Mouse (Mus musculus) ES-E14 (cell line): ENCODE measurements around the gene Ncbp2. TPM values are rescaled to one million over a fixed set of nuclear protein-coding genes. Genes with fewer than 3 reads are reported as not detected.

Source experiments
- DNase-seq: peaks from one replicate; pipeline ENCODE4 v3.0.0-alpha.2; 2013; ENCODE audit warnings: low read depth, low spot score
- H3K27ac ChIP-seq: 2 replicates; pipeline ENCODE4 v1.5.1; 2012; ENCODE audit warnings: low read depth, mild to moderate bottlenecking, low read length, moderate library complexity, mixed read lengths; ENCODE audit not compliant: poor library complexity, insufficient read depth, severe bottlenecking
- H3K36me3 ChIP-seq: 2 replicates; pipeline ENCODE4 v1.6.1; 2012; ENCODE audit warnings: mild to moderate bottlenecking, low read length, moderate library complexity, mixed read lengths; ENCODE audit not compliant: control insufficient read depth, poor library complexity, insufficient read depth, severe bottlenecking
- H3K4me1 ChIP-seq, 2 experiments: fragments of 150-350 bp in 1 of 2; sonication (generic) in 1 of 2; 2 replicates each; pipeline ENCODE4 v1.6.1; 2012; ENCODE audit warnings: low read length in 2 of 2, mild to moderate bottlenecking in 1 of 2, mixed read lengths in 1 of 2; ENCODE audit not compliant: control insufficient read depth in 2 of 2, insufficient read depth in 2 of 2, poor library complexity in 1 of 2
- H3K4me3 ChIP-seq, 2 experiments: fragments of 150-350 bp in 1 of 2; sonication (generic) in 1 of 2; 2 replicates each; pipeline ENCODE4 v1.5.1; 2012; ENCODE audit warnings: low read length in 2 of 2, low read depth in 1 of 2, mild to moderate bottlenecking in 1 of 2, mixed read lengths in 1 of 2; ENCODE audit not compliant: insufficient read depth in 1 of 2, poor library complexity in 1 of 2, severe bottlenecking in 1 of 2
- H3K9ac ChIP-seq: 2 replicates; pipeline ENCODE4 v1.6.1; 2012; ENCODE audit warnings: low read depth, mild to moderate bottlenecking, low read length, mixed read lengths; ENCODE audit not compliant: poor library complexity, insufficient read depth, severe bottlenecking
- H3K9me3 ChIP-seq: fragments of 150-350 bp; sonication (generic); 2 replicates; pipeline ENCODE4 v1.6.1; 2012; ENCODE audit warnings: low read depth, mild to moderate bottlenecking, low read length; ENCODE audit not compliant: control insufficient read depth, insufficient read depth
- CHD2 ChIP-seq: IDR thresholded peaks from 2 replicates; pipeline ENCODE4 v1.6.1; 2014; ENCODE audit warnings: mild to moderate bottlenecking, low read depth, low read length, inconsistent platforms
- HCFC1 ChIP-seq: IDR thresholded peaks from 2 replicates; pipeline ENCODE4 v1.6.1; 2012; ENCODE audit warnings: low read length, inconsistent platforms, borderline replicate concordance; ENCODE audit not compliant: insufficient read depth
- MAFK ChIP-seq: IDR thresholded peaks from 2 replicates; pipeline ENCODE4 v1.6.1; 2014; ENCODE audit warnings: mild to moderate bottlenecking, low read depth, low read length, inconsistent platforms; ENCODE audit not compliant: insufficient read depth
- ZC3H11A ChIP-seq: IDR thresholded peaks from 2 replicates; pipeline ENCODE4 v1.6.1; 2012; ENCODE audit warnings: low read depth, mild to moderate bottlenecking, inconsistent platforms, low read length, borderline replicate concordance
- ZNF384 ChIP-seq: IDR thresholded peaks from 2 replicates; pipeline ENCODE4 v1.6.1; 2012; ENCODE audit warnings: low read depth, low read length, inconsistent platforms
- in situ Hi-C, 2 experiments: fragments of 600-800 bp; cut with MboI; formaldehyde crosslinking; loops; one replicate each; pipeline ENCODE4 v1.15.1; 2025; ENCODE audit warnings: low sequenced_read_pairs in 2 of 2, inconsistent platforms in 1 of 2; ENCODE audit not compliant: unreplicated experiment in 2 of 2
- total RNA-seq: library from RNA; depleted of rRNA; stranded (reverse); fragments of 300-350 nt; gene quantifications from 2 replicates; pipeline ENCODE4 v1.2.3, GENCODE M21; 2012

The Ncbp2 gene
- total RNA-seq, 1 experiment = 84.4 TPM

DNA sequence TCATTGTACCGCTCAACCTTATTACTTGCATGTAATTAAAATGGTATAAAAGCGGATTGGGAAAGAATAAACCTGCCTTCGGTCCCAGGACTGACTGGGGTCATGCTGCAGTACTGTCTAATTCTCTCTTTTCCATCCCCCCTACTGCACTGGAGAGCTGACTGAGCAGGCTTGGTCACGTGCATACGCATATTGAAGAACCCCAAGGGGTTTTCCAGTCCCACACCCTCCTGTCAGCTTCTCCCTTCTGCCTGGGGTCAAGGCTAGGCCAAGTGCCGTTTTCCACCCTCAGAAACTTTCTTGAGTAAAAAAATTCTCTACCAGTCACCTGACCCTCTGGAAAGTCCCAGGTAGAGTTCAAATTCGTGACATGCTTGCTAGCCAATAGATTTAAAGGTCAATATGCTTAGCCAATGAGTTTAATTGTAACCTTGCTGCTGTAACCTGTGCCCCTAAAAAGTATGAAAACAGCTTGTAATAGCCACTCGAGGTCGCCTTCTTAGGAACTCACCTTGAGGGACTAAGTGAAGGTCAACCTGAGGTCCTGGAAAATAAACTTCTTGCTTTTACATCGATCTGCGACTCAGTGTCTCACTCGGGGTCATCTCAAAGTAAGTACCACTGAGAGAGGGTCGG lies 21.6 kb upstream of the Ncbp2 start:
- no peaks in the 10 kb centered on the region for H3K36me3 ChIP-seq
- TF ChIP-seq ZNF384 (no peak), ZC3H11A (no peak), MAFK (no peak), CHD2 (no peak), HCFC1 (no peak)
- H3K9me3 ChIP-seq = no peaks in the 10 kb centered on the region
- peak overlapping the region; percentile 28; the same call in 1 of the 2 replicates for H3K9ac ChIP-seq
- in situ Hi-C loops = no loop called here
- no peak overlapping the region; a peak in 1 of 4 replicates for H3K4me3 ChIP-seq
- peaks cover 0 to 23% of the 10 kb centered on the region in 2 experiments; a peak in 3 of 4 replicates for H3K4me1 ChIP-seq
- no peak overlapping the region; the same call in 1 of the 2 replicates for H3K27ac ChIP-seq
- no peak for DNase-seq

DNA sequence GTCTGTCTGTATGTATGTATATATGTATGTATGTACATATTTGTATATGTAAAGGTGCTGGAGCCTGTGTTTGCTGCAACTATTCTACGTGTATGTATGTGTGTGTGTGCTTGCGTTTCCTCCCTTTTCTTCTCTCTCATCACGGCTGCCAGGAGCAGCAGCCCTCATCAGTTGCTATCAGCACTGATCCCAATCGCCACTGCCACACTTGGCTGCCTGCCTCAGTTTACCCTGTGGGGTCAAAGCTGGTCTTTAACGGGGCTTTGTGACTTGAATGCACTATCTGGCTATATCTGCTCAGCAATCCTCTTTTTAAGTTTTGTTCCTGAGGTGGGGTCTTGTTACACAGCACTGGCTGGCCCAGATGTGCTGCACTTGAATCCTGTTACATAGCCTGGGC lies 20.9 kb upstream of the Ncbp2 start:
- no peak for TF ChIP-seq CHD2
- no peak for TF ChIP-seq ZC3H11A
- no peak for TF ChIP-seq ZNF384
- TF ChIP-seq MAFK = no peak
- TF ChIP-seq HCFC1 = no peak
- no peak overlapping the region for H3K9ac ChIP-seq
- no peaks in the 10 kb centered on the region for H3K36me3 ChIP-seq
- DNase-seq = no peak
- no peaks in the 10 kb centered on the region for H3K9me3 ChIP-seq
- H3K27ac ChIP-seq = no peak overlapping the region; the same call in 1 of the 2 replicates
- no peak overlapping the region; a peak in 1 of 4 replicates for H3K4me3 ChIP-seq
- in situ Hi-C loops = no loop called here
- H3K4me1 ChIP-seq = peaks cover 0 to 27% of the 10 kb centered on the region in 2 experiments; a peak in 3 of 4 replicates

DNA sequence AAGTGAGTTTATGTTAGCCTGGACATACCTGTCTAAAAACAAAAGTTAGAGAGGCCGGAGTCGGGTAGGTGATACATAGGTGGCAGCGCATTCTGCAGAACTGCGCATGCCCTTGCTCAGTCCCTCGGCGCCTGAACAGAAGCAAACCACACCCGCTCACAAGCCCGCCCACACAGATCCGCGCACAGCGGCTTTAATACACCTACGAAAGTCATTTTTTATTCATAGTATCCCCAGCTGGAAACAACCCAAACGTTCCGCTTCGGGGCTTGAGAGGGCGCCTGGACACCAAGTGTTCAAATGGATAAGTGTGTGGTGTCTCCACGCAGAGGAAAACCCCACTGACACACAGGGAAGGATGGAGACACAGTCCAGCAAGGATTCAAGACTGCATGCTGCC lies 17.0 kb upstream of the Ncbp2 start:
- no peak for DNase-seq
- Histone ChIP-seq H3K27ac (no peak overlapping the region), H3K9ac (peak overlapping the region; percentile 18; the same call in 1 of the 2 replicates), H3K9me3 (no peaks in the 10 kb centered on the region), H3K4me1 (peaks cover 0 to 21% of the 10 kb centered on the region in 2 experiments; a peak in 3 of 4 replicates), H3K4me3 (peak overlapping the region; percentile 19 to 39), H3K36me3 (no peaks in the 10 kb centered on the region)
- in situ Hi-C loops = no loop called here
- TF ChIP-seq HCFC1 = no peak
- TF ChIP-seq ZC3H11A = no peak
- TF ChIP-seq ZNF384 = no peak
- no peak for TF ChIP-seq CHD2
- TF ChIP-seq MAFK = no peak

DNA sequence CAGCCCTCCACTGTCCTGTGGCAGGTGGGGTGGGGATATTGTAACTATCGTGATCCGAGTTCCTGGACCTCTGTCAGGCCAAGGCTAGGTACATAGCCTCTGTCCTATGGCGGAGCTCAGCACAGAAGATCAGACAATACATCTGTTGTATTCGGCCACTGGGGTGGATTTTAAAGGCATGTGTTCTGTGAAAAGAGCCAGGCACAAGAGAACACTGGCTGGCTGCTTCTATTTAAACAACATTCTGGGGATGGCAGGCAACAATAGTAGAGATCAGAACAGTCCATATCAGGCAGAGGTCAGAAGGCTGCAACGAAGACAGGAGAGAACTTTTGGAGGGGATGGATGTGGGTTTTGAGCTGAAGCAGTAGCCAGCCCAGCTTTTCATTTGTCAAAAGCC lies 16.1 kb upstream of the Ncbp2 start:
- TF ChIP-seq MAFK = no peak
- no peak for TF ChIP-seq ZNF384
- no peak for DNase-seq
- Histone ChIP-seq H3K36me3 (no peaks in the 10 kb centered on the region), H3K9me3 (no peaks in the 10 kb centered on the region), H3K4me1 (peaks cover 0 to 21% of the 10 kb centered on the region in 2 experiments; a peak in 3 of 4 replicates), H3K4me3 (no peak overlapping the region), H3K27ac (no peak overlapping the region), H3K9ac (0 out of 2 replicates have a peak overlapping the region, but pooled peaks have one; percentile 8)
- in situ Hi-C loops = no loop called here
